Mouse (Mus musculus) G1E (cell line): Measurements from ENCODE around the gene Grcc10.

Experiments used
- CTCF ChIP-seq: IDR thresholded peaks from 2 replicates; pipeline ENCODE4 v1.5.1; 2012; ENCODE audit warnings: low read depth, low read length, inconsistent platforms, mixed read lengths
- GATA1 ChIP-seq: IDR thresholded peaks from 2 replicates; pipeline ENCODE4 v1.6.1; 2012; ENCODE audit warnings: borderline replicate concordance, low read length, inconsistent platforms, mixed read lengths
- GATA2 ChIP-seq: IDR thresholded peaks from 2 replicates; pipeline ENCODE4 v1.6.1; 2012; ENCODE audit warnings: low read depth, low read length, inconsistent platforms, borderline replicate concordance
- TAL1 ChIP-seq: conservative IDR thresholded peaks from 2 replicates; pipeline ENCODE4 v1.6.1; 2012; ENCODE audit warnings: low read depth, low read length, inconsistent platforms, mixed read lengths

DNA sequence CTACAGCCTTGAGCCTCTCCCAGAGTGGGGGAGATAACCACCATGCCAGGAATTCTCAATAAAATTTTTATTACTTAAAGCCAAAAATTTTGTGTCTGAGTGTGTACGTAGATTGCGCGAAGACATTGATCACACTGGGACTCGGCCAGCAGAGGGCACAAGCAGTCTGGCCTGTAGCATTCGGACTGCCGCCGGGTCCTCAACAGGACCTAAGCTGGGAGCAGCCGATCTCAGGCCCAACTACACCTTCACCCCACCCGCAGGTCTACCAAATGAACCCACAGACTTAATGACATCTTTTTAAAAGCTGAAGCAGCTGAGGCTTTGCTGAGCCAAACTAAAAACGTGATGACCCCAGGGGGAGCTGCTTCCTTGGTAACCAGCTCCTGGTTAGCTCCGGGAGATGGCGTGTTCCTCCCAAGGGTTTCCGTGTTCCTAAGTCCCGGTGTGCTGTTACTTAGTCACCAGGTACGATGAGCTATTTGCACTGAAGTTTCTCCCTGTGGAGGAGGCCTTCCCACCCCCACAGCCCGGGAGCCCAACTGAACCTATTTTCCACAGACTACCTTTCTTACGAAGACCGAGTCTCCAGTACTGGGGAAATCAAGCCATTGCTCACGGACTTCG, 24.2 kb downstream of the Grcc10 start:
- no peak for TF ChIP-seq CTCF
- no peak for TF ChIP-seq GATA1
- no peak for TF ChIP-seq GATA2
- TF ChIP-seq TAL1, result no peak
